Mouse (Mus musculus) testis, adult 2 months (tissue): Measurements from ENCODE around the gene Lrrc23.

ENCODE experiments used
- CTCF ChIP-seq: fragments of 200-500 bp; IDR thresholded peaks from 2 replicates; pipeline ENCODE4 v1.5.1; 2012; ENCODE audit warnings: low read depth, mild to moderate bottlenecking, inconsistent platforms, low read length, moderate library complexity; ENCODE audit not compliant: control insufficient read depth, insufficient read depth, insufficient replicate concordance
- POLR2A ChIP-seq: fragments of 200-500 bp; IDR thresholded peaks from 2 replicates; pipeline ENCODE4 v1.6.1; 2012; ENCODE audit warnings: low read depth, mild to moderate bottlenecking, inconsistent platforms, low read length, moderate library complexity; ENCODE audit not compliant: control insufficient read depth

DNA sequence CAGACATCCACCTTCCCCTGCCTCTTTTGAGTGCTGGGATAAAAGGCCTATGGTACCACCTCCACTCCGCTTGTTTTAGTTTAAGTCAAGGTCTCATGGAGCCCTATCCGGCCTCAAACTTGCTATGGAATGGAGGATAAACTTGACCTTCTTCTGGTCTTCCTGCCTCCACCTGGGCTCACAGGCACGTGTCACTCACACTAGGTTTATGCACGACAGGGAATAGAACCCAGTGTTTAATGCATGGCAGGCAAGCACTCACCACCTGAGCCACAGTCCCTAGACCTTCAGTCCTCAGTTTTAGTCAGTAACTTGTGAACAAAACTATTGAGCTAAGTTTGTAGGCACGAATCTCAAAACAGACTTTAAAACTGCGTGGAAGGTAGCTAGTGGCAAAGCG, 48.5 kb downstream of the Lrrc23 start:
- TF ChIP-seq CTCF (no peak), POLR2A (no peak)
